Mouse (Mus musculus): ENCODE measurements around the gene Gm5475.
"Not testable (repeated sequence)": the region's sequence is repeated elsewhere in the genome, so short reads cannot be mapped to it uniquely, and the experiment has no call there.

Gm5475 gene

GRCm38 (mm10) chr15:100421758-100422197 is at the start of gene Gm5475:
Gene Gm5475 (plus strand): TSS chr15:100422147.
- DNase-seq (ENCODE audit: low spot score in 2 of 2): not testable (repeated sequence)

GRCm38 (mm10) chr15:100375066-100375465 is 46.9 kb upstream of the Gm5475 start:
- peak; percentile 83 to 86 for DNase-seq (ENCODE audit: low spot score in 2 of 2)

GRCm38 (mm10) chr15:100377847-100378505 is 44.0 kb upstream of the Gm5475 start:
- not testable (repeated sequence) for DNase-seq (ENCODE audit: low spot score in 2 of 2)

GRCm38 (mm10) chr15:100379658-100380057 is 42.3 kb upstream of the Gm5475 start:
- no peak for DNase-seq (ENCODE audit: low spot score in 2 of 2)

GRCm38 (mm10) chr15:100380104-100380503 is 41.8 kb upstream of the Gm5475 start:
- no peak for DNase-seq (ENCODE audit: low spot score in 2 of 2)

GRCm38 (mm10) chr15:100385705-100386104 is 36.2 kb upstream of the Gm5475 start:
- DNase-seq (ENCODE audit: low spot score in 2 of 2): no peak

GRCm38 (mm10) chr15:100387544-100388223 is 34.3 kb upstream of the Gm5475 start:
- no peak for DNase-seq (ENCODE audit: low spot score in 2 of 2)

- DNase-seq (ENCODE audit: low spot score in 2 of 2): no peak
Observed at GRCm38 (mm10) chr15:100388224-100388835, 33.6 kb upstream of the Gm5475 start.

- no peak for DNase-seq (ENCODE audit: low spot score in 2 of 2)
Observed at GRCm38 (mm10) chr15:100388886-100389285, 33.1 kb upstream of the Gm5475 start.

- DNase-seq (ENCODE audit: low spot score in 2 of 2): no peak
Observed at GRCm38 (mm10) chr15:100391066-100391465, 30.9 kb upstream of the Gm5475 start.

- no peak for DNase-seq (ENCODE audit: low spot score in 2 of 2)
Observed at GRCm38 (mm10) chr15:100391599-100391998, 30.3 kb upstream of the Gm5475 start.

GRCm38 (mm10) chr15:100393016-100393415 is 28.9 kb upstream of the Gm5475 start:
- no peak for DNase-seq (ENCODE audit: low spot score in 2 of 2)

- no peak for DNase-seq (ENCODE audit: low spot score in 2 of 2)
Observed at GRCm38 (mm10) chr15:100395561-100395960, 26.4 kb upstream of the Gm5475 start.

- DNase-seq (ENCODE audit: low spot score in 2 of 2): no peak
Observed at GRCm38 (mm10) chr15:100400592-100401250, 21.2 kb upstream of the Gm5475 start.

- DNase-seq (ENCODE audit: low spot score in 2 of 2): no peak
Observed at GRCm38 (mm10) chr15:100401811-100402210, 20.1 kb upstream of the Gm5475 start.

- DNase-seq (ENCODE audit: low spot score in 2 of 2): no peak
Observed at GRCm38 (mm10) chr15:100402347-100402746, 19.6 kb upstream of the Gm5475 start.

- no peak for DNase-seq (ENCODE audit: low spot score in 2 of 2)
Observed at GRCm38 (mm10) chr15:100402798-100403197, 19.1 kb upstream of the Gm5475 start.

- no peak for DNase-seq (ENCODE audit: low spot score in 2 of 2)
Observed at GRCm38 (mm10) chr15:100403318-100404000, 18.5 kb upstream of the Gm5475 start.

- DNase-seq (ENCODE audit: low spot score in 2 of 2): no peak
Observed at GRCm38 (mm10) chr15:100406088-100406487, 15.9 kb upstream of the Gm5475 start.

GRCm38 (mm10) chr15:100410918-100411672 is 10.9 kb upstream of the Gm5475 start:
- DNase-seq (ENCODE audit: low spot score in 2 of 2): no peak

GRCm38 (mm10) chr15:100411731-100412130 is 10.2 kb upstream of the Gm5475 start:
- no peak for DNase-seq (ENCODE audit: low spot score in 2 of 2)
